Mouse (Mus musculus) thymus, adult 2 months (tissue): ENCODE measurements around the gene 2410004B18Rik. TPM values are rescaled to one million over a fixed set of nuclear protein-coding genes. Genes with fewer than 3 reads are reported as not detected.

ENCODE experiments used
- DNase-seq: peaks from one replicate; pipeline ENCODE4 v3.0.0; 2021
- H3K27ac ChIP-seq: fragments of 200-500 bp; 2 replicates; pipeline ENCODE4 v1.5.1; 2012; ENCODE audit warnings: low read length, control low read depth; ENCODE audit not compliant: control insufficient read depth, insufficient read depth
- H3K27me3 ChIP-seq: fragments of 200-500 bp; 2 replicates; pipeline ENCODE4 v1.6.1; 2012; ENCODE audit warnings: mild to moderate bottlenecking, low read length, moderate library complexity, mixed read lengths; ENCODE audit not compliant: control insufficient read depth, insufficient read depth
- H3K36me3 ChIP-seq: fragments of 200-500 bp; 2 replicates; pipeline ENCODE4 v1.6.1; 2012; ENCODE audit warnings: mild to moderate bottlenecking, low read length, moderate library complexity; ENCODE audit not compliant: control insufficient read depth, insufficient read depth
- H3K4me1 ChIP-seq: fragments of 200-500 bp; replicated peaks from 2 replicates; pipeline ENCODE4 v1.6.1; 2012; ENCODE audit warnings: low read length; ENCODE audit not compliant: control insufficient read depth, insufficient read depth
- H3K4me3 ChIP-seq: fragments of 200-500 bp; 2 replicates; pipeline ENCODE4 v1.5.1; 2012; ENCODE audit warnings: mild to moderate bottlenecking, low read length, control low read depth, moderate library complexity; ENCODE audit not compliant: control insufficient read depth, insufficient read depth
- CTCF ChIP-seq: fragments of 200-500 bp; IDR thresholded peaks from 2 replicates; pipeline ENCODE4 v1.5.1; 2012; ENCODE audit warnings: mild to moderate bottlenecking, control low read depth, low read length, moderate library complexity, borderline replicate concordance; ENCODE audit not compliant: control insufficient read depth, poor library complexity, insufficient read depth; ENCODE audit errors: extremely low read depth
- POLR2A ChIP-seq: fragments of 200-500 bp; IDR thresholded peaks from 2 replicates; pipeline ENCODE4 v1.6.1; 2012; ENCODE audit warnings: mild to moderate bottlenecking, low read length, control low read depth, moderate library complexity; ENCODE audit not compliant: control insufficient read depth, poor library complexity, insufficient read depth; ENCODE audit errors: extremely low read depth
- WGBS: fragments of 180-500 bp; shearing (Covaris S2); methylation state at CpG from one replicate; pipeline ENCODE4 v1.1.7; 2018; 5-methylcytosine and 5-hydroxymethylcytosine counted together
- polyA plus RNA-seq: library from polyadenylated mRNA; depleted of rRNA; stranded (reverse); fragments of >200 nt; gene quantifications from 2 replicates; pipeline ENCODE4 v1.2.3, GENCODE M21; 2012; rRNA removed

Gene 2410004B18Rik
- polyA plus RNA-seq, 1 experiment, result 20.6 TPM

DNA sequence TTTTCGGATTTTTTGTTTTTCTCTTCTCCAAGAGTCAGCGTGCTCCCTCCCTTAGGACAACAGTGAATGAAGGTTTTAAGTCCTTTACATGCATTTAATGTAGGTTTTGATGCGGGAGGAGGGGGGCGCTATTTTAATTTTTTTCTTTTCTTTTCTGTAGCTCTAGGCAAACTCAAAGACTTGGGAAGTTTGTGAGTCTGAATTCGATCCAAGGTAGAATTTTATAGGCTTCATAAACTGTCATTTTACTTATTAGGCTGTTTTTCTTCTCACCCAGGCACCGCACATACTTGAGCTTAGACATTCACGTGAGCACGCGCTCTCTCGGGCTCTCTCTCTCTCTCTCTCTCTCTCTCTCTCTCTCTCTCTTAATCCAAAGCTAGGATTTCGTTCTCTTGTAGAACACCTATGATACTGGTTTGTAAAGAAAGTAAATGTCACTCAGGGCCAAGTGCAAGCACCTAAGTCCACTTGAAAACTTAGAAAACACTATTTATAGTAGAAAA lies 51.8 kb downstream of the 2410004B18Rik start:
- no peak for TF ChIP-seq CTCF
- TF ChIP-seq POLR2A, result no peak
- H3K4me1 ChIP-seq, result peaks cover 24% of the 10 kb centered on the region
- H3K27me3 ChIP-seq, result no peaks in the 10 kb centered on the region; the same call in 1 of the 2 replicates
- DNase-seq, result no peak
- H3K4me3 ChIP-seq, result peak overlapping the region; percentile 16; the same call in 1 of the 2 replicates
- WGBS, result 25% methylated on average over 11 of the region's 11 CpGs
- no peak overlapping the region for H3K27ac ChIP-seq
- no peaks in the 10 kb centered on the region for H3K36me3 ChIP-seq

DNA sequence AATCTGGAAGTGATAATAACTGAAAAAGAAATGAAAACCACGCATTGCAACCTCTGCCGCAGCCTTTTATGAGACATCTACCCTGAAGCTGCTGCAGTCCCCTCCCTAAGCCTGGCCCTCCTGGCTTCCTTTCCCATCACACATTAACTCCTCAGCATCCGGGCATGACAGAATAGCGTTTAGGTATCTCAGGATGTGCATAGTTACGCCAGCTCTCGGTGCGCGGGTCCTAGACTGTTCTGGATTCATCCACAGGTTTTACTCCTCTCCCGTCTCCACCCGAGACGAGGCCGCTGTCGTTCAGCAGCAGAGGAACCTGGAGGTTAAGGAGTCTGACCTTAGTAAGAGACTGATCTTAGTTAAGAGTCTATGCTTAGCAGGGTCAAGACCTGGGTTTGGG lies 53.3 kb downstream of the 2410004B18Rik start:
- Histone ChIP-seq H3K4me3 (no peak overlapping the region), H3K27ac (no peak overlapping the region), H3K4me1 (peaks cover 24% of the 10 kb centered on the region), H3K27me3 (no peaks in the 10 kb centered on the region; the same call in 1 of the 2 replicates), H3K36me3 (no peaks in the 10 kb centered on the region)
- 93% methylated on average over 13 of the region's 13 CpGs for WGBS
- no peak for TF ChIP-seq POLR2A
- no peak for TF ChIP-seq CTCF
- DNase-seq, result no peak

DNA sequence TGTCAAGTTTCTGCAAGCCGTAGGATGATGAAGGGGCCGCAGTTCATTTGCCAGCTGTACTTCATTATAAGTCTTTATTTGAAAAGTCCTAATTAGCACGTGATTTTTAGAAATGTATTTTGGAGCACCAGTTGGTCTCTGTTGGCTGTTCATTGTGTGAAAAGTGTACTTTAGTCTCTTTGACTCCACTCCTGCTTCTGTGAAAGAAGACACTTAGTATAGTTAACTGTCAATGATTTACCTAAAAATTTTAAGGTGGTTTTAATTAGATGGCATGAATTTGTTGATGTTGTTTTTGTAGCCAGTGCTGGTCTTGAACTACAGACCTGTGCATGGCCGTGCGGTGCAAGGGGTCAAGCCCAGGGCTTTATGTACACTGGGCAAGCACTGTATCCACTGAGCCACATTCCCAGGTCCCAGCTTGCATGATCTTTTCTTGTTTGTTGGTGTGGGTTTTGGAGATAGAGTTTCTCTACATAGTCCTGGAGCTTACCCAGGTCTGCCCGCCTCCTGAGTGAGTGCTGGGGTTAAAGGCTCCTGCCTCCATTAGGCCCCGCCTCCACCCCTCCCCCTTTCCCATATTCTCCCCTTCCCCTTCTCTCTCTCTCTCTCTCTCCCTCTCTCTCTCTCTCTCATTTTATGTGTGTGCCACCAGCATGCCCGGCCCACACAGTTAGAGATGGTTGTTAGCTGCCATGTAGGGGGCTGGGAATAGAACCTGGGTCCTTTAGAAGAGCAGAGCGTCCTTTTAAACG lies 54.3 kb downstream of the 2410004B18Rik start:
- TF ChIP-seq CTCF, result no peak
- TF ChIP-seq POLR2A, result no peak
- Histone ChIP-seq H3K4me3 (no peak overlapping the region), H3K36me3 (no peaks in the 10 kb centered on the region), H3K27me3 (no peaks in the 10 kb centered on the region; the same call in 1 of the 2 replicates), H3K4me1 (peaks cover 24% of the 10 kb centered on the region), H3K27ac (no peak overlapping the region)
- 96% methylated on average over 10 of the region's 10 CpGs for WGBS
- DNase-seq, result no peak

DNA sequence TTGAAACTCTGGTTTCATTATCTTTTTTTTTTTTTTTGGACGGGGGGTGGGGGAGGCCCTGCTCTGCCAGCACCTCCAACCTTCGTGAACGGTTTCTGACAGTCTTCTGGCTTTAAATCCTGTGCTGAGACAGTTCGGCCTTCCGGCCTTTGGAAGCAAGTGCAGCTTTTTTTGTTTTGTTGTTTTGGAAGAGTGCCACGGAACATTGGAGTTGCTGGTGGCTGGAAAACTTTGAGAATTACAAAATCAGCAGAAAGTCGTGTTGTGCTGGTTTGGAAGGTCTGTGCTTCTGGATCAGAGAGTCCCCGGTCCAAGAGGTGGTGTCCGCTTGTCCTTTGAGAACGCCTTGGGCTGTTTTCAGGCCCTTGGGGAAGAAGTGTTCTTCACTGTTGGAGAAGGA lies 55.0 kb downstream of the 2410004B18Rik start:
- Histone ChIP-seq H3K4me3 (no peak overlapping the region), H3K27me3 (no peaks in the 10 kb centered on the region; the same call in 1 of the 2 replicates), H3K27ac (no peak overlapping the region), H3K4me1 (peaks cover 22% of the 10 kb centered on the region), H3K36me3 (no peaks in the 10 kb centered on the region)
- WGBS, result 90% methylated on average over 10 of the region's 10 CpGs
- TF ChIP-seq POLR2A (no peak), CTCF (no peak)
- DNase-seq, result no peak

DNA sequence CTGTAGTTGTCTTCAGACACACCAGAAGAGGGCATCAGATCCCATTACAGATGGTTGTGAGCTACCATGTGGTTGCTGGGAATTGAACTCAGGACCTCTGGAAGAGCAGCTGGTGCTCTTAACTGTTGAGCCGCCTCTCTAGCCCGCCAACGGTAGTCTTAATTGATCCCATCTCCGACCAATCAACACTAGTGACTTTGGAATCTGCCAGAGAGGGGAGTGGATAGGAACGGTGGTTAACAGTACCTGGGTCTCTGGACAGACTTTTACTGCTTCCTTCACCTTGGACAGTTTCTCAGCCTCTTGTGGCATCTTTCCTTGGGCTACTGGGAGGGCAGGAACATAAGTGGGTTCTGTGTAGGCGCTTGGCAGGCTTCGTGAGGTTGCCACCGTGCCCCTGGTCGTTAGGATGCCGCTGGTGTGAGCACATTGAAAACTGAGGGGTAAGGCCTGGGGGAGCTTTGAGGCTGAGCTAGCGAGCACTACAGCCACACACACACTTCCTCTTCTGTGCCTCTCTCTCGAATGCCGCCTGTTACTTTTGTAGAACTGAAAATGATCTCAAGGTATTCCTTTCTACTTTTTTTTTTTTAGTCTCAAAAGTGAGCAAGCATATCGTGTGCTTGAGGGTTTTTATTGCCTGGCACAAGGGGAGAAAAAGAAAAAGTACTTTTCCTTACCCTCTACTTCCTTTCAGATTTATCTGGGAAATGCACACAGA lies 55.8 kb downstream of the 2410004B18Rik start:
- H3K4me1 ChIP-seq, result peaks cover 19% of the 10 kb centered on the region
- WGBS, result 36% methylated on average over 14 of the region's 14 CpGs
- H3K27ac ChIP-seq, result no peak overlapping the region
- no peaks in the 10 kb centered on the region for H3K36me3 ChIP-seq
- no peak overlapping the region for H3K4me3 ChIP-seq
- DNase-seq, result no peak
- TF ChIP-seq POLR2A, result no peak
- no peak for TF ChIP-seq CTCF
- no peaks in the 10 kb centered on the region; the same call in 1 of the 2 replicates for H3K27me3 ChIP-seq

Other genes starting within 250 kb of the 2410004B18Rik start
- 2.0 and 2.9 TPM in 2 replicates for gene Ddah1, start 179.3 kb upstream of the 2410004B18Rik start, polyA plus RNA-seq
- 17.3 and 21.1 TPM in 2 replicates for gene Bcl10, start 15.2 kb upstream of the 2410004B18Rik start, polyA plus RNA-seq
- 3.5 and 4.6 TPM in 2 replicates for gene Syde2, start 49.9 kb downstream of the 2410004B18Rik start, polyA plus RNA-seq
- 0.03 TPM in 1 of 2 replicates, not detected in the other for gene Wdr63, start 170.1 kb downstream of the 2410004B18Rik start, polyA plus RNA-seq
- 5.9 and 6.1 TPM in 2 replicates for gene Mcoln3, start 179.4 kb downstream of the 2410004B18Rik start, polyA plus RNA-seq
- gene Mcoln2, start 211.8 kb downstream of the 2410004B18Rik start, polyA plus RNA-seq, result 3.3 and 3.5 TPM in 2 replicates